Mouse (Mus musculus): ENCODE results near the gene Gpr156.

GRCm38 (mm10) chr16:37938125-37939081, 22.1 kb downstream of the Gpr156 start:
- no peak for TF ChIP-seq CTCF (IDR thresholded peaks at IDR 0.05; ENCODE audit: insufficient read depth, low read depth, low read length)
- TF ChIP-seq POLR2A (IDR thresholded peaks at IDR 0.05; ENCODE audit: insufficient read depth, low read depth, low read length): no peak
